Mouse (Mus musculus) heart, adult 2 months (tissue): ENCODE data around the gene Stk11. TPM values are rescaled to one million over a fixed set of nuclear protein-coding genes. Genes with fewer than 3 reads are reported as not detected.

Experiments
- DNase-seq, 2 experiments: peaks; one replicate each; pipeline ENCODE4 v3.0.0; 2021
- H3K27ac ChIP-seq: fragments of 200-600 bp; 2 replicates; pipeline ENCODE4 v1.8.1; 2022
- H3K27me3 ChIP-seq: fragments of 200-500 bp; 2 replicates; pipeline ENCODE4 v1.6.1; 2012; ENCODE audit warnings: mild to moderate bottlenecking, low read length, inconsistent platforms, mixed read lengths; ENCODE audit not compliant: control insufficient read depth, insufficient read depth
- H3K36me3 ChIP-seq: fragments of 200-500 bp; 2 replicates; pipeline ENCODE4 v1.6.1; 2012; ENCODE audit warnings: low read length, inconsistent platforms; ENCODE audit not compliant: control insufficient read depth, insufficient read depth
- H3K4me1 ChIP-seq: fragments of 200-500 bp; 2 replicates; pipeline ENCODE4 v1.6.1; 2011; ENCODE audit warnings: low read length; ENCODE audit not compliant: control insufficient read depth, insufficient read depth
- H3K4me3 ChIP-seq: fragments of 200-600 bp; 2 replicates; pipeline ENCODE4 v1.8.1; 2022
- H3K79me2 ChIP-seq: fragments of 200-500 bp; replicated peaks from 2 replicates; pipeline ENCODE4 v1.6.1; 2012; ENCODE audit warnings: mild to moderate bottlenecking, inconsistent platforms, low read length, moderate library complexity, mixed read lengths; ENCODE audit not compliant: control insufficient read depth, insufficient read depth
- H3K9ac ChIP-seq: fragments of 200-500 bp; 2 replicates; pipeline ENCODE4 v1.6.1; 2012; ENCODE audit warnings: low read depth, mild to moderate bottlenecking, control low read depth, inconsistent platforms, low read length, mixed read lengths
- CTCF ChIP-seq: fragments of 200-600 bp; IDR thresholded peaks from 2 replicates; pipeline ENCODE4 v1.8.1; 2022; ENCODE audit warnings: antibody characterized with exemption, mild to moderate bottlenecking, moderate library complexity
- EP300 ChIP-seq: fragments of 200-500 bp; IDR thresholded peaks from 2 replicates; pipeline ENCODE4 v1.6.1; 2011; ENCODE audit warnings: low read depth, low read length, control low read depth; ENCODE audit not compliant: insufficient read depth
- POLR2A ChIP-seq: fragments of 200-500 bp; IDR thresholded peaks from 2 replicates; pipeline ENCODE4 v1.6.1; 2011; ENCODE audit warnings: mild to moderate bottlenecking, low read depth, low read length, control low read depth; ENCODE audit not compliant: insufficient read depth
- WGBS: fragments of 180-500 bp; shearing (Covaris S2); methylation state at CpG from one replicate; pipeline ENCODE4 v1.1.7; 2018; 5-methylcytosine and 5-hydroxymethylcytosine counted together
- intact Hi-C: fragments of 180-260 bp; cut with DNase I; formaldehyde crosslinking; loops from one replicate; pipeline ENCODE4 v1.15.1; 2025
- long read RNA-seq: library from polyadenylated mRNA; stranded (forward); transcript quantifications from one replicate; pipeline ENCODE4 v2.0.0, GENCODE M21; 2021
- polyA plus RNA-seq: library from polyadenylated mRNA; depleted of rRNA; stranded (reverse); fragments of >200 nt; gene quantifications from 2 replicates; pipeline ENCODE4 v1.2.3, GENCODE M21; 2012; rRNA removed
- total RNA-seq, 2 experiments: library from RNA; stranded (reverse); gene quantifications; 2 replicates each; pipeline ENCODE4 v1.2.3; 2021

Gene Stk11
- total RNA-seq (100 to 1,000 TPM; 140 to 161 TPM), polyA plus RNA-seq (127 and 144 TPM in 2 replicates)
- long read RNA-seq, transcript Stk11-201 (10 exons, 2,566 nt): major isoform, 12 of 17 reads
- long read RNA-seq, partial matches to known transcripts: 2 of 17 reads
- long read RNA-seq, other reads (novel, unspliced or antisense): 3 of 17 reads

DNA sequence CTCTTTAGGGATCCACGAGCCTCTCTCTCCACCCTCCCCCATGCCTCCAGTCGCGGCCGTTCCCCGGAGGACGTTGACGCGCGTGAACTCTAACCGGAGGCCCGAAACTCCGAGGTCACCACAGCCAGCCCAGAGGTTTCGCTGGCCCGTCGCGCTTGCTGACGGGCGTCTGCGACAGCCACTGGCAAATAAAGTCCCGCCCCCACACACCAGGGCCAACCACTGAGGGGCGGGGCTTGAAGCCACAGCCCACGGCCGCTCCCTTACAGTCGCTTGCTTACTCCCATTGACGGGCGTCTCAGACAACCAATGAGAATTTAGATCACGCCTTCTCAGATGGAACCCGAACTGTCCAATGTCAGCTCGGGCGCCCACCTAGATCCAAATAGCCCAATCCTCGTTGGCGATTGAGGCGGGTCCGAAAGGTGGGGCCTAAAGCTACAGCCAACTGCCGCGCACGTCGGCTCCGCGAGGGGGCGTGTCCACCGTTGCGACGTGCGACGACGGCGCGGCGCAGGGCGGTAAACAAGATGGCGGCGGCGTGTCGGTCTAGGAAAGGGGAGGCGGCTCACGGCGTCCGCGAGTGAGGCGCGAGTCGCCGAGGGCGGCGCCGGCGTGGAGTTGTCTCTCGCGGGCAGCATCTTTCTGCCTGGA, at the start of gene Stk11:
TSS of gene Stk11 (plus strand) at position 514 of the 654 bp plus-strand sequence.
- intact Hi-C loops: loop anchor here (2.0 kb wide), 3 partner anchors 51 to 129 kb away; partner anchors contain the start of gene Polr2e
- Histone ChIP-seq H3K4me3 (peak within 1 kb of the TSS; percentile 94), H3K9ac (peak within 1 kb of the TSS; percentile 90), H3K79me2 (peaks cover 12% of the 10 kb centered on the region), H3K4me1 (peaks cover 21% of the 10 kb centered on the region), H3K27me3 (no peaks in the 10 kb centered on the region), H3K36me3 (peaks cover 7% of the 10 kb centered on the region; the same call in 1 of the 2 replicates), H3K27ac (peak within 1 kb of the TSS; percentile 95)
- under 1% methylated on average over 69 of the region's 70 CpGs for WGBS
- TF ChIP-seq CTCF (peak; percentile 47), EP300 (0 out of 2 replicates have a peak, but pooled peaks have one; percentile 47), POLR2A (peak; percentile 86)
- DNase-seq: peak; percentile 97 to 99

- Histone ChIP-seq H3K4me1 (peaks cover 18% of the 10 kb centered on the region), H3K9ac (no peak overlapping the region), H3K4me3 (no peak overlapping the region), H3K36me3 (0 out of 2 replicates have a peak, but pooled peaks cover 2% of the 10 kb centered on the region), H3K27me3 (no peaks in the 10 kb centered on the region), H3K79me2 (no peaks in the 10 kb centered on the region), H3K27ac (no peak overlapping the region)
- WGBS: 75% methylated on average over 6 of the region's 7 CpGs
- intact Hi-C loops: no loop called here
- no peak for DNase-seq
- no peak for TF ChIP-seq CTCF
- no peak for TF ChIP-seq POLR2A
- no peak for TF ChIP-seq EP300
These were observed 46.4 kb upstream of the Stk11 start for GRCm38 (mm10) chr10:80069251-80069650.

GRCm38 (mm10) chr10:80069948-80070450, 45.6 kb upstream of the Stk11 start:
- no peak overlapping the region for H3K27ac ChIP-seq
- no peaks in the 10 kb centered on the region for H3K27me3 ChIP-seq
- intact Hi-C loops: loop anchor here (2.0 kb wide), 1 partner anchor 13 kb away; no protein-coding TSS in a partner anchor
- 0 out of 2 replicates have a peak, but pooled peaks cover 2% of the 10 kb centered on the region for H3K36me3 ChIP-seq
- H3K4me3 ChIP-seq: no peak overlapping the region
- peaks cover 23% of the 10 kb centered on the region for H3K4me1 ChIP-seq
- no peaks in the 10 kb centered on the region for H3K79me2 ChIP-seq
- no peak overlapping the region for H3K9ac ChIP-seq
- TF ChIP-seq EP300: no peak
- TF ChIP-seq CTCF: no peak
- no peak for TF ChIP-seq POLR2A
- 80% methylated on average over 4 of the region's 4 CpGs for WGBS
- no peak for DNase-seq

GRCm38 (mm10) chr10:80070837-80071515, 44.6 kb upstream of the Stk11 start:
- Histone ChIP-seq H3K27me3 (no peaks in the 10 kb centered on the region), H3K79me2 (no peaks in the 10 kb centered on the region), H3K27ac (peak overlapping the region; percentile 94), H3K4me1 (peaks cover 23% of the 10 kb centered on the region), H3K9ac (no peak overlapping the region), H3K36me3 (0 out of 2 replicates have a peak, but pooled peaks cover 2% of the 10 kb centered on the region), H3K4me3 (no peak overlapping the region)
- DNase-seq: peak; percentile 86 to 91
- 36% methylated on average over 9 of the region's 9 CpGs for WGBS
- TF ChIP-seq CTCF (no peak), EP300 (0 out of 2 replicates have a peak, but pooled peaks have one; percentile 49)
- intact Hi-C loops: loop anchor here (2.0 kb wide), 1 partner anchor 14 kb away; no protein-coding TSS in a partner anchor

GRCm38 (mm10) chr10:80071516-80071900, 44.1 kb upstream of the Stk11 start:
- Histone ChIP-seq H3K4me1 (peaks cover 23% of the 10 kb centered on the region), H3K4me3 (no peak overlapping the region), H3K27ac (peak overlapping the region; percentile 94), H3K79me2 (no peaks in the 10 kb centered on the region), H3K27me3 (no peaks in the 10 kb centered on the region), H3K9ac (peak overlapping the region; percentile 7; the same call in 1 of the 2 replicates), H3K36me3 (0 out of 2 replicates have a peak, but pooled peaks cover 2% of the 10 kb centered on the region)
- peak in 1 of 2 experiments; percentile 44 for DNase-seq
- 26% methylated on average over 3 of the region's 3 CpGs for WGBS
- no peak for TF ChIP-seq CTCF
- TF ChIP-seq POLR2A: no peak
- TF ChIP-seq EP300: no peak
- intact Hi-C loops: loop anchor here (2.0 kb wide), 1 partner anchor 15 kb away; no protein-coding TSS in a partner anchor
